Mouse (Mus musculus): ENCODE measurements at regions not wholly inside any gene's neighbourhood (a gene's known extent, or its start where the extent isn't known, plus 50 kb on each side); places are given as distances from the start of the nearest gene placed in this dataset.

- Histone ChIP-seq H3K27me3 (ENCODE audit: insufficient read depth, low read length) (no peaks in the 10 kb centered on the region), H3K4me2 (ENCODE audit: low read depth, low read length, poor library complexity, severe bottlenecking) (no peak overlapping the region), H3K36me3 (ENCODE audit: insufficient read depth, low read length) (no peaks in the 10 kb centered on the region), H3K9ac (replicated peaks; ENCODE audit: low read length, poor library complexity, severe bottlenecking) (no peak overlapping the region), H3K27ac (ENCODE audit: low read depth, low read length) (no peak overlapping the region), H3K4me1 (ENCODE audit: insufficient read depth, low read length) (no peaks in the 10 kb centered on the region), H3K9me3 (ENCODE audit: low read length) (no peaks in the 10 kb centered on the region), H3K4me3 (ENCODE audit: low read depth, low read length) (no peak overlapping the region)
- DNase-seq (ENCODE audit: low spot score): no peak
- no peak for ATAC-seq (ENCODE audit: low FRiP score)
- 45% methylated on average over 2 of the region's 2 CpGs for WGBS
- TF ChIP-seq CTCF (IDR thresholded peaks at IDR 0.05): no peak
These were observed 1088.5 kb downstream of the Jrkl start for GRCm38 (mm10) chr9:12157157-12157556.

GRCm38 (mm10) chr9:12113374-12113773 is 1132.3 kb downstream of the Jrkl start:
- peak; percentile 64 for TF ChIP-seq CTCF (IDR thresholded peaks at IDR 0.05)
- H3K27me3 ChIP-seq (ENCODE audit: insufficient read depth, low read length): no peaks in the 10 kb centered on the region
- H3K36me3 ChIP-seq (ENCODE audit: insufficient read depth, low read length): no peaks in the 10 kb centered on the region
- peak; percentile 28 for DNase-seq (ENCODE audit: low spot score)
- H3K4me2 ChIP-seq (ENCODE audit: low read depth, low read length, poor library complexity, severe bottlenecking): no peak overlapping the region
- H3K9me3 ChIP-seq (ENCODE audit: low read length): no peaks in the 10 kb centered on the region
- no peak overlapping the region for H3K9ac ChIP-seq (replicated peaks; ENCODE audit: low read length, poor library complexity, severe bottlenecking)
- no peaks in the 10 kb centered on the region for H3K4me1 ChIP-seq (ENCODE audit: insufficient read depth, low read length)
- ATAC-seq (ENCODE audit: low FRiP score): no peak
- no peak overlapping the region for H3K4me3 ChIP-seq (ENCODE audit: low read depth, low read length)
- H3K27ac ChIP-seq (ENCODE audit: low read depth, low read length): no peak overlapping the region

Data from midbrain, postnatal 0 days (tissue).